Mouse (Mus musculus) embryo, embryonic 10.5 days (tissue): Measurements from ENCODE around the gene Fbxl15.

Source experiments
- DNase-seq: peaks from one replicate; pipeline ENCODE4 v3.0.0-alpha.2; 2015; ENCODE audit warnings: low spot score

The Fbxl15 gene

DNA sequence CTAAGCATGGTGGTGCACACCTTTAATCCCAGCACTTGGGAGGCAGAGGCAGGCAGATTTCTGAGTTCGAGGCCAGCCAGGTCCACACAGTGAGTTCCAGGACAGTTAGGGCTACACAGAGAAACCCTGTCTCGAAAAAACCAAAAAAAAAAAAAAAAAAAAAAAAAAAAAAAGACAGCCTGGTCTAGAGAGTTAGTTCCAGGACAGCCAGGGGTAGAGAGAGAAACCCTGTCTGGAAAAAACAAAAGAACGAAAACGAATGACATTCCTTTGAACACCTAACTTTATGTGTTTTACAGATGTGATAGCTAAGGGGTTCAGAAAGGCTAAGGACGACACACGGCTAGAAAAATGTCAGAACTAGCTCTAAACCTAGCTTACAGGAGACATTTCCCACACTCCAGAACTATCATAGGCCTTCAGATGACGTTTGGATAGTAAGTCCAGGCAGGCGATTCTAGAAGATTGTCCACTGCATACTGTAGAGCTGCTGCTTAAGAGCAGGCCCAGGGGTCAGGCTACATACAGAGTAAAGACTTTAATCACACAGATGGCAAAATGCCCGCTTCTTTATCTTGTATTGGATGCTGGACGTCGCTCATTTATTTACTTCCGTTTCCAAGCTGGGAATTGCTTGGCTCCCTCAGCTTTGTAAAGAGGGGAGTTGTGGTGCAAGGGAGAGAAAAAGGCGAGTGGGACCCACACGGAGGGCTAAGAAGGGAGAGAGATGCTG, 20.1 kb downstream of the Fbxl15 start:
- peak; percentile 41 for DNase-seq

- DNase-seq = peak; percentile 73
Measured at GRCm38 (mm10) chr19:46348761-46349458, 20.9 kb downstream of the Fbxl15 start.

DNA sequence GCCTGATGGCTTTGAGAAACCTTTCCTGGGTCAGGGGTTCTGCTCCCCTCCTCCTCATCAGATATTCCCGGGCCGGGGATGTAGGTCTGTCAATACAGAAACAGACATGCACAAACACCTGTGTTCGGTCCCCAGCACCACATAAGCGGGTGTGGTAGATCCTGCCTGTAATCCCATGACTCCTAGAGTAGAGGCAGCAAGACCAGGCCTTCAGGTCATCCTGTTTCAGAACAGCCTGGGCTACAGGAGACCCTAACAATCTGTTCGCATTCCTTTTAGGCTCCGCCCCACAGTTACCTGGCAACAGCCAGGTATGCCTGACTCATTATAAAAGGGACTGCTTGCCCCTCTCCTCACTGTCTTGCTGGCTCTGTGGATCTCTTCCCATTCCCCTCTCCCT, 21.6 kb downstream of the Fbxl15 start:
- no peak for DNase-seq

DNA sequence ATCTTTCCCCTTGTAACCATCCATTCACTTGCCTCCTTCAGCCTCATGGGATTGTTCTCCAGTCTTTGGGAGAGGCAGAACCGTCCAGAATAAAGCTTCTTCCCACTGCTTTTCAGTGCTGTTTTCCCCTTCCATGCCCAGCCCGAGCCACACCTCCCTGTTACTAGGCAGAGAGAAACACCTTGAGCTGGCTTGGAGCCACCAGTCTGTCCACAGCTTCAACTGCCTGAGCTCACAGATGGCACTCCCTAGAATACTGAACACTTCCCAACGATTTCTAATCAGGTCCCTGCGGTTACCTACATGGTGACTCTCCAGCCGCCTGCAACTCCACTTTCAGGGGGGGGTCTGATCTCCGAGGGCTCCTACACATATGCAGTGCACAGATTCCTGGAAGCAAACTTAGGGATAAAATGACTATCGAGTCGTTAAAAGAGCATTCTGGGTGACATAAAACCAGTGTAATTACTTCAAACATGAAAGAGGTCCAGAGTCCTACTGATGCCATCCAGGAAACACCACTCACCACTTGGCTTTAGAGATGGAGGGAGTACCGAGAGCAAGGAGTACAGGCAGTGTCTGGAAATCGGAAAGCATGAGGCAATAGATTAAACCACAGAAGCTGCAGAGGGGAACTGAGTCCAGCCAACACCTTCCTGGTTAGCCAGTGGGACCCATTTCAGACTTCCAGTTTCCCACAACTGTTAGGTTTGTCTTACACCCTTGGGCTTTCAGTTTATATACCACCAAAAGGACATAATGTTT, 22.4 kb downstream of the Fbxl15 start, which contains the start of gene 2310034G01Rik:
Gene 2310034G01Rik, minus strand, starts transcription at position 135 of the 765 bp plus-strand sequence.
- DNase-seq = no peak

DNA sequence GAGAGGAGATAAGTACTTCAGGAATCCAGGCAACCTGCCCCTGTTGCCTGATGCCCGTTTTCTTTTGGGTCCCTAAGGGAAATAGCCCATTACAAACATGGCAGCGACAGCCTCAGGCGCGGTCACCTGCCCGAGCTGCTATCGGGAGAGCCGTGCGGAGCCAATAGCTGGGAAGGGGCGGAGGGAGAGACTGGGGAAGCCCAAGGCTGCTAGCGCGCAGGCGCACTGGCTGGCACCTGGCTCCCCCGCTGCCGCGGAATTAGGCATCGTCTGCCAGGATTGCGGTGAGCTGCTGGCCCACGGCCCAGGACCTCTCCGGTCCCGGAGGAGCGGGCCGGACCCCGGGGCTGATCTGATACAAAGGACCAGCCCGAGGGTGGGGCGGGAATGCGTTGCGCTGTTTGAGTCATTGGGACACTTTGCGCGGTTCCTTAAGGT, 28.7 kb downstream of the Fbxl15 start:
- DNase-seq = peak; percentile 93

DNA sequence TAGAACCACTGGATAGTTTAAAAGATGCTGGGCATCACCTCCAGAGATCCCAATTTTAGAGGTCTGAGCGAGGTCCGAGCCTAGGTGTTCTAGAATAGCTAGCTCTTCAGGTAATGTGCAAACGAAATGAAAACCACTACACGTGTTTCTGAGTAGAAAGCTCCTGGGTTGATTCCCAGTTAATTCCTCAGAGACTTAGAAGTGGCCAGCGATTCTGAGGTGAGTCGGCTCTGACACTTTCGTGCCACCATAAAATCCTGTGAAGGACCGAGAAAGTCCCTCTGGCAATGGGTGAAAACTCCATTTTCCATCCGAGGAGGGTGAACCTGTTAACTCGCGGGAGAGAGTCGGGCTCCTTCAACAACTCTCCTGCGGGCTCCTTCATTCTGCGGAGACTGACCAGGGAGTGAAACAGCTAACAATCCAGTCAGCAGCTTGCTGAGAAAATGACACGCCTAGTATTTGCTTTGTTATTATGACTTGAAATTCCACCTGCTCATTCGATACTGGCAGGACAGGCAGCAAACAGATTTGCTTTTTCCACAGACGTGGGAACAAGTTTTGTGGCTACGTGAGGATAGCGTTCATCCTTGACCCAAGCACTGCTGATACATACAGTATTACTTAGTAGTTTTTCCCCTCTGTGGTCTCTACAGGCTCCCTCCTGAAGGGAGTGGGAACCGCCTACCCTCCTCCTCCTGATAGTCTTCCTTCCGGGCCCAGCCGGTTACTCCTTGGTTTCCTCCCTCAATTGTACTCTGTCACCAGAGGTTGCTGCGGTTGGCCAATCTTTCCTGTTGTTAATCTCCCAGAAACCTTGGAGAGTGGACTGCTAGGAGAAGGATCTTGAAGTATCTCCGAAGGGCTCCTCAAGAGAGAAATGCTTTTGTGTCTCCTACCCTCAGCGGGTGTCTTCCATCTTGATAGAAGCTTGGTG, 29.6 kb downstream of the Fbxl15 start:
- DNase-seq = no peak

GRCm38 (mm10) chr19:46358381-46358780, 30.4 kb downstream of the Fbxl15 start:
- no peak for DNase-seq

DNA sequence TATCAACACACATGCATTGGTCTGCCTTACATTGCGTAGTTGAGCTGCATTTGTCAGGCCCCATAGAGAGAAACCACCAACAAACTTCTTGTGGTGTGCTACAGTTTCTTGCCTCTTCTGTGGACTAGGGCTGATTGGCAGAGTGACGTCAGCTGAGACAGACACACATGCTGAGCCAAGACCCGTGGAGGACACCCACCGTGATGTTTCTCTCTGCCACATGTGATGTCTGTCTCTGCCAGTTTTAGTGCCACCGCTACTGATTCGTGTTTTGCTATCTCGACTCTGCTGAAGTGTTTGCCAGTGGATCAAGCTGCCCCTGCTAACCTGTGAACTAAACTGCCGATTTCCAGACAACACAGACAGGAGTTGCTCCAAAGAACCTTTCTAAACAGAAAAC, 34.1 kb downstream of the Fbxl15 start:
- no peak for DNase-seq

DNA sequence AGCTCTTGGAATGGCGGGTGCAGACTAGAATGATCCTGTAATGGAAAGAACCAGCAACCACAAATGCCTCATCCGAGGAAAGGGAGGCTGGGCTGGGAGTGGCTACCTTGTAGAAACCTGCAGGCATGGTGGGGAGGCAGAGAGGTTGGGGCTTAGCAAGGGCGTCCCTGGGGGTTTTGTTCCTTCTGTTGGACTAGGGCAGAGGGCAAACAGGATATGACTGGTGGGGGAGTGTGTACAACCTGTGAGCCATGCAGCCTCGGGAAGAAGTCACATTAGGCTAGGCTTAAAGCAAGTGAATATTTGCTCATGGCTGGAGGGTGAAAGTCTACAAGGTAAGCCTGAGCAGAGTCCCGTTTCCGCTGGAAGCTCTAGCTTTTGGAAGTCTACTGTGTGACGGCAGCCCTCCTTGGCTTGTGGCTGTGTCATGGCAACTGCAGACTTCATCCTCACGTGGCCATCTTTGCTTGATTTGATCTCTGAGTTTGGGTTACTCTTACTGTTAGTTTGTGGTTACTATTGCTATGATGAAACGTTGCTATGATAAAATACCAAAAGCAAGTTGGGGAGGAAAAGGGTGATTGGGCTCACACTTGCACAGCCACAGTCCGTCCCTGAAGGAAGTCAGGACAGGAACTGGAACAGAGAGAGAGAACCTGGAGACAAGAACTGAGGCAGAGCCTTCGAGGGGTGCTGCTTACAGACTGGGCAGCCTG, 35.5 kb downstream of the Fbxl15 start:
- no peak for DNase-seq

DNA sequence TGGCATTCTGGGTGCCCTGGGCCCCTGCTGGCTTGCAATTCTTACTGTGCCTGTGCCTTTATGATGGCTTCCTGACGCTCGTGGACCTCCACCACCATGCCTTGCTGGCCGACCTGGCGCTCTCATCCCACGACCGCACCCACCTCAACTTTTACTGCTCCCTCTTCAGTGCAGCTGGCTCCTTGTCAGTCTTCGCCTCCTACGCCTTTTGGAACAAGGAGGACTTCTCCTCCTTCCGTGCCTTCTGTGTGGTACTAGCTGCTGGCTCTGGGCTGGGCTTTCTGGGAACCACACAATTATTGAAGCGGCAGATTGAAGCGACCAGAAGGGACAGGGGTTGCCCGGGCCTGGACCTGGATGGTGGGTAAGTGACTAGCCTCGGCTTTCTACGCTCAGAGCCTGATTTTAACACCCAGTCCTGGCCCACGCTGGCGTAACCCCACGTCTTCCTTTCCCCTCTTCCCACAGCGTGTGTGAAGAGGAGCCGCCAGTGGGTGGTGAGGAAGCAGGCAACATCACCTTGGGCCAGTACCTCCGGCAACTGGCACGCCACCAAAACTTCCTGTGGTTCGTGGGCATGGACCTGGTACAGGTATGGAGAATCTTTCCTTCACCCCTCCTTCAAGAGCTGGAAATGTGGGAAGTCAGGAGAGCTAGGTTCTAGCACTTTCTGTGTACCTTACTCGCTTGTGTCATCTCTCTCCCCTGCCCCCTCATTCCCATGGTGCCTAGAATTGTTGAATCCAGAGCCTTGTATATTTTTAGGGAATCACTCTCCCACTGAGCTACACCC, 40.0 kb downstream of the Fbxl15 start:
- DNase-seq = no peak

DNA sequence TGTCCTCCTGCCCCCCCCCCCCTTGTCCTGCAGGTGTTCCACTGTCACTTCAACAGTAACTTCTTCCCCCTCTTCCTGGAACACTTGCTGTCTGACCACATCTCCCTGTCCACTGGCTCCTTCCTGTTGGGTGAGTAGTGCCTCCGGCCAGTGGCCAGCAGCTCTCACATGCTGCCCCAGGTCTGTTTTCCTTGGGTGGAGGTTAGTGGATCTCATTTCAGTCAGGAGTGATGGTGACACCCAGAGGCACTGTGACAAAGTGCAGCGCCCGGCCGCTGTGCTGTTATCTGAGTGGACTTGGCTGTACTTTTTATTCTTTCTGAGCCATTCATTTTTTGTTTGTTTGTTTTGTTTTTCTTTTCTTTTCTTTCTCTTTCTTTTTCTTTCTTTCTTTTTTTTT, 41.2 kb downstream of the Fbxl15 start:
- DNase-seq = peak; percentile 73

DNA sequence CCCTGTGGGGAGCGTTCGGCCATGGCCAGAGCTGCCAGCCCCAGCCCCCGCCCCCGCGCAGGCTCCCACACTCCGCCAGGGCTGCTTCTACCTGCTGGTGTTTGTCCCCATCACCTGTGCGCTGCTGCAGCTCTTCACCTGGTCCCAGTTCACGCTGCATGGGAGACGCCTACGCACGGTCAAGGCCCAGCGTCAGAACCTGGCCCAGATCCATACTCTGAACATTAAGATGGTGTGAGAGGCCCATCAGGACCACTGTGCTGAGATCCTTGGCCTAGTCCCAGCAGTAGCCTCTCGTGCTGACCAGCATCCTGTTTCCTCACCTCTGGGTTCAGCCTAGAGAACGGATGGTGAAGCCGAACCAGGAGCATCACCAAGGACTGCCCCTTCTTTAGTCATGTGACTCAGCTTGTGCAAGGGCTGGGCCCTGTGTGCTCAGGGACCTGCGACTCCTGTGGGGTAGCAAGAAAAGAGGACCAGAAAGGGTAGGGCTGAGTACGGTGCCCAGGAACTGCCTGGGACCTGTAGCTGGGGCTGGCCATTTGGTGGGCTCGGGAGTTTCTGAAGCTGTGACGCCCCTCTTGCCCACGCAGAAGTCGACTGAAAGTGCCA, 46.6 kb downstream of the Fbxl15 start:
- DNase-seq = no peak

DNA sequence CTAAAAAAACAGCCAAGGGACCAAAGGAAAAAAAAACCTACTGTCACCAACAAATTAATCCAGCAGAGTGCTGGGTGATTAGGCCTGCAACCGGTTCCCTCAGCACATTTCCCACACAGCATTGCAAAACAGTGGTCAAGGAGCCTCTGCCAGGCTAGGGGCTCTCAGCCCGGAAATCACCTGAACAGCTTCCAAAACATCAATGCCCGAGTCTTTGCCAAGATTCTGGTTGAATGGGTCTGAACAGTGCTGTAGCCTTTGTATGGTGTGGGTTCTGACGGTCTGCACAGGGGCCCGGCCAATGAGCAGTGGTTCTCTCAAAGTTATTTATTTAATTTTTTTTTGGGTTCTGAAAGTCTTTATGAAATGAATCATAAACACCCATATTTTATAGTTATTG, 47.5 kb downstream of the Fbxl15 start:
- DNase-seq = no peak

DNA sequence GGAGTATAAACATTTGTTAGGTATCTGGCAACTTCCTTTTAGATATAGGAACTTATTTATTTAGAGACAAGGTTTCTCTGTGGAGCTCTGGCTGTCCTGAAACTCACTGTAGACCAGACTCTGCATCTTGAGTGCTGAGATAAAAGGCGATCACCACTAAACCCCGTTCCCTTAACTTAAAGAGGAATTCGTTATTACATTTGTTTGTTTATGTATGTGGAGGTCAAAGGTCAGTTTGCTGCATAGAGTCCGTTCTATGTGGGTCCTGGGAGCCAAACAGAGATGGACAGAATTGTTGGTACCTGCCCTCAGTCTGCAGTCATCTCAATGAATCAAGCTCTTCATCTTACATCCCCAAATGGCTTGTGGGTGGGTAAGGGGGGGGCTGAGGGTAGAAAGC, 47.9 kb downstream of the Fbxl15 start:
- no peak for DNase-seq
